Mouse (Mus musculus): ENCODE data around the gene Haus7.
"Not testable (repeated sequence)": the region's sequence is repeated elsewhere in the genome, so short reads cannot be mapped to it uniquely, and the experiment has no call there.

Haus7 gene

DNA sequence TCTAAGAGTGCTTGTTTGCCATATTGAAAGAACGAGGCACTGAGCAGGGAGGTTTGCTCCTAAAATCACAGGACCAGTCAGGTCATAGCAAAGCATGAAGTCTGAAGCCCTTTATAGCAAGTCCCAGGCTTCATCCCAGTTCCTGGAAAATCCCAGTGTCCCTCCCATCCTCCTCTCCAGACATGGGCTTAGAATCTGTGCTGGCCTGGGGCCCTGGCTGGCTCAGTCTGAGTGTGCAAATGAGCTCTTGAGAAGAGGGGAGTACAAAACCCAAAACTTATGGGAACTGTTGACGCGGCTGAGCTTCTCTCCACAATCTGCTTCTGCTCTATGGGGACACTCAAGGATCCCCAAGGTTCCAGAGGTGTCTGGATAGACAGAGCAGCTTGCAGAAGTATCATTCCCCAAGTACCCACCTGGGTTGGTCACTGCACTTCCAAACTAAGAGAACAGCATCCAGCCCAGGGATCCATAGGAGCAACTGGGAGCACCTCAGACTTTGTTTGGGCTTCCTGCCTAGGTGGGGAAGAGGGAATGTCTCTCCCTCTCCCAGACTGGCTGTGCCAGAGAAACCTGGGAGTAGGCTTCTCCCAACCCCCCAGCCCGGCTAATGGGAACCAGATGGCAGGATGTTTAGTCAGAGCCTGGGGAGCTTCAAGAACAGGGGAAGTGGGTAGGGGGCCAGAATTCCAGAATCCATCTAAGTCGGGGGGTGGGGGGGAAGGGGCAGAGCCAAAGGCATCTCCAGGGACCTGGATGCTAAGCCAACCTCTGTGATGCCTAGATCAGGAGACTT is 8.8 kb upstream of the Haus7 start:
- DNase-seq (ENCODE audit: low read depth) = no peak

DNA sequence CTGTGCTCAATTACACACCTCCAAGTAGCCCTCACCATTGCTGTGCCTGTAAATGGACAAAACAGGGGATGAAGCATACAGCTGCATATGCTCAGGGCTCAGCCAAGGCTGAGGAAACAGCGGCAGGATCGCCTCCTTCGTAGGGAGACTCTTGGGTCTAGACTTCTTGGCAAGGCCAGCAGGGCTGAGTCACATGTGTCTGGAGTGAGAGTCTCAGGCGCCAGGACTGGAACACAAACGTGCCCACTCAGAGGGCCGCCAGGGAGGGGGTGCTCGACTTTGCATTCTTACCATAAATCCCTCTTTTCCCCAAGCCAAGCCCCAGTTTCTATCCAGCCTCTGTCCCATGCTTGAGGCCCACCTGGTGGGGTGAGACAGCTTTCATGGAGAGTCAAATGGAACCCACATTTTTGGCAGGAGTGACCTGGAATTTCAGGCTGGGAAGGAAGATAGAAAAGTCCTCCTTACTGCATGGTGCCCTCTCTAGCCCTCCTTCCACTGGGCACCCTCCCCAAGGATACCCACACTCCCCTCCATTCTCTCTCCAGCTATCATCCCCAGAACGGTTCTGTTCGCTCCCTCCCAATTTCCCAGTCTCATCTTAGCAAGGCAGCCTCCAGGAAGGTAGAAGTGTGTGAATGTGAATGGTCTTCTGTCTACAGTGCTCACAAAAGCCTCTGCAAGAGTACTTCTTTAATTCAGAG is 6.8 kb upstream of the Haus7 start:
- no peak for DNase-seq (ENCODE audit: low read depth)

DNA sequence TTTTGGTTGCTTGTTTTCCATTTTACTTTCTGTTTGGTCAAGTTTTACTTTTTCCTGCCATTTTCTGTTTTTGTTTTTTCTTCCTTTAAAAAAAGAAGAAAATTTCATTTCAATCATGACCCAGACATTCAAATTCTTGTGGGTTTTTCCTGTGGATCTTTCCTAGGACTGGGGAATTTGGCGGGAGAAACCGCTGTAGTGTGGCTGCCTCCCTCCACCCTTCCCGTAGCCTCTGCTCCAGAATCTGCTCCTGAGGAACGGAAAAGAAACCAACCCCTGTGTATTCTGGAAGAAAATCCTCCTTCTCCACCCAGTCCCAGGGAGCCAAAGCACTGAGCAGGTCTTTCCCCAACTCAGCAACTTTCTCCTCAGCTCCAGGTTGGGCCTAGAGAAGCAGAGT is 1.9 kb upstream of the Haus7 start:
- no peak for DNase-seq (ENCODE audit: low read depth)

DNA sequence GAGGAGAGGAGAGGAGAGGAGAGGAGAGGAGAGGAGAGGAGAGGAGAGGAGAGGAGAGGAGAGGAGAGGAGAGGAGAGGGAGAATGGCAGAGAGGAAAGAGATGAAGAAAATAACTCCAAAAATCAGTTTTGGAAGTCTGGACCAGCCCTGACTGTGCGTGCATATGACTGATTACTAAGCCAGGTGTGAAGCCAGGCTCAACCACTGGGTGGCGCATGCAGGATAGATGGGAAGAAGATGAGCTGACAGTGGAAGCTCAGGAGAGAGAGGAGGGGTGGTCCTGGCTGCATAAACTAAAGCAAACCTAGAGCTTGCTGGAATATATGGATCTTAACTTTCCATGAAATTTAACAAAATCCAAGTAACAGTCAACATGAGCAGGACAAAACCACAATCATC is 6.9 kb downstream of the Haus7 start:
- DNase-seq (ENCODE audit: low read depth) = no peak

DNA sequence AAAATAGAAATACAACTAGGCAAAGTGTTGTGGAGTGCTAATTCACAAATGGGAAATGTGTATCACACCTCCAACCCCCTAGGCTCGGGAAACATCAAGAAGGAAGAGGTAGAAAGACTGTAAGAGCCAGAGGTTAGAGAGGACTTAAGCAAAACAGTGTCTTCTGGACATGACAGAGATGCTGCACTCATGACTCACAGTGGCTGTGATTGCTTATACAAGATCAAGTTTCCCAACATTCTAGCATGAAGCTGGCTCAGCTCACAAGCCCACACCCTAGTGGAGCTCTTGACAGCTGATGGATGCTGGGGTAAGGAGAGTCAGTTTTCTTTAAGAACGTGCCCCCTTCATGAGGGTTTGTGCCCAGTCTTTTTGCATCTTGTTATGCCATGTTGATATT is 17.4 kb downstream of the Haus7 start:
- no peak for DNase-seq (ENCODE audit: low read depth)

DNA sequence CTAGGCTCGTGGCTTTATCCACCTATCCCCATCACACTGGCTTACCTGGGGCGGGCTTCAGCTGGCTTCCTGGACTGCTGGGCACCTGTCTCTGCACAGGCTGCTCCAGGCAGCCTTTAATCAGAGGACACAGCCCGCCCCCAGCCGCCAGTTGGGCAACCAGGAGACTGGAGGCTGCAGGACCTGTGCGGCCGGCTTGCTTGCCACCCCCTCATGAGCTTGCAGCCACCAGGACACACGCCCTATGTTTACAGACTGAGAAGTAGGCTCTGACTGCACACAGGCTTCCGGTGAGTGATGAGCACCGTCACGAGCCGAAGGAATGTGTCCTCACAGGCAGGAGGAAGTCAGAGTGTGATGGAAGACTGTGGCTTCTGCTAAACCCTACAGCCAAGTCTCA is 23.6 kb downstream of the Haus7 start, which contains the start of gene Trex2:
Trex2 (minus strand) TSS at position 93 of the 400 bp plus-strand sequence.
- DNase-seq (ENCODE audit: low read depth) = no peak

DNA sequence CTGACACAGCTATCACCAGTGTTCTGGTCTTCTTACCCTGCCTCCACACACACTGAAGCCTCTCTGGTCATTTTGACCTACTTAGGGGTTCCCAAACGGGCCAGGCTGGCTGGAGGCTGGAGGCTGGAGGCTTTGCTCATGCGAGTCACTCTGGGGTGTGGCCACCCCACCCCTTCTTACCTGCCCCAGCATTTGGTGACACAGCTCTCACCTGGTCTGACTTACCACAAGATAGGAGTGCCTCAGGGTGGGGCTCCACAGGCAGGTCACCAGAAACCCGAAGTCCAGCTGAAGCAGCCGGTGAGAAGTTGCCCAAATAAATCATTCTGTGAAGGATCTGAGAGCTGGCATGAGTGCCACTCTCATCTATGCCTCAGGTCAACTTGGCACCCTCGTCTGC is 26.0 kb downstream of the Haus7 start:
- no peak for DNase-seq (ENCODE audit: low read depth)

DNA sequence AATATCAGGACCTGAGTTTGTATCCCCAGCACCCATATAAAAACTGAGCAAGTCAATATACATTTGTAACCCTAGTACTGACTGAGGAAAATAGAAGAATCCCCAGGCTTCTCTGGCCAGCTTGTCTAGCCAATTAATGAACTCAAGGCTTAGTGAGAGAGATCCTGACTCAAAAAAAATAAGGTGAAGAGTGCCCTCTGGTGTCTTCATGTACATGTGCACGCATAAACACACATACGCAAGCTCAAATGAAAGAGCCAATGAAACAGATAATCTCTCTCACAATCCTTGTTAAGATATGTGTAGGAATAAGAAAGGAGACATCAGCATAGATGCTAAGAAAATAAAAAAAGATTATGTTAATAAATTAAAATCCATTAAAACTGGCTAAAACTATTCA is 28.8 kb downstream of the Haus7 start:
- no peak for DNase-seq (ENCODE audit: low read depth)

DNA sequence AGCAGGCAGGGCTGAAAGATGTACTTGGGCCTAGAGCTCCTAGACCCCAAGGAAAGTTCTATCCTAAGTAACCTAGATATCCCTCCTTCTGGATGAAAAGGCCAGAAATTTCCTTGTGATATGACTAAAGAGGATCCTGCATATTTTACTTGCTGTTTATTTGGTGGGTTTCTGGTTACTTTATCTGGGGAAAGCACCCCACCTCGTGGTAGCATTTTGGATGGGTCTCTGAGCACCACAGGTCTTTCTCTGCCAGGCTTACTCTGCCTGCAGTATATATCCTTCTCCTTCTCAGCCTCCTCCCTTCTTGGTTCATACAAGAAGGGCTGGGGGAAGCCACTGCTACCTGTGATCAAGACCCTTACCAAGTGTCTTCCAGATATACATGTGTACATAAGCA is 46.1 kb downstream of the Haus7 start:
- DNase-seq (ENCODE audit: low read depth) = no peak

DNA sequence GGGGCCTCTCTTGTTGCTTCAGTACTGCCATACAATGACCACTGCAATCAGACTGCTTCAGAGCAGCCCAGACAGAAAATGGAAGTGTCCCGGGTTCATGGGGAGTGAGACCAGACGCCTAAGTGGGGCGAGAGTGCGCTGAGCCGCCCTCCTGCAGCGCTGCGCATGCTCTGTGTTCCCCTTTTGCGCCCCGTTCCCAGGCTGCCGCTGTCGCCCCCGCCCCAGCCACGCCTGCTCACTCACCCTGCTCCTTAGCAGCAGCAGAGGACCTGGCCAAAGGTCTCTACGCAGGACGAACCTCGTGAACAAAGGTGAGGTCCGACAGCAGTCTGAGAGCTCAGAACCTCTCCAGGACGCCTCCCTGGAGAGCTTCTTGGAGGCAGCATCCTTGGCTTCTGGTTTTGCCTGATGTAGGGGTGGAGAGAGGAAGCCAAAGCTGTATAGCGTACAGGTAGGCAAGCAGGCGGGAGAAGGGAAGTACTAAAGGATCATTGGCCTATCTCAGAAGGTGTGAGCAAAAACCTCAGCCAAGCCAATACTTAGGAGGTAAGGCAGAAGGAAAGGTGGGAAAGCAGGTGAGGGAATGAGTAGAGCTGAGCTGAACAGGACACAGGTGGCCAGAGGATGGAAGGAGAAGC is 47.8 kb downstream of the Haus7 start, which contains the start of gene Zfp92:
Zfp92 (plus strand) TSS at position 217 of the 638 bp plus-strand sequence.
- no peak for DNase-seq (ENCODE audit: low read depth)

DNA sequence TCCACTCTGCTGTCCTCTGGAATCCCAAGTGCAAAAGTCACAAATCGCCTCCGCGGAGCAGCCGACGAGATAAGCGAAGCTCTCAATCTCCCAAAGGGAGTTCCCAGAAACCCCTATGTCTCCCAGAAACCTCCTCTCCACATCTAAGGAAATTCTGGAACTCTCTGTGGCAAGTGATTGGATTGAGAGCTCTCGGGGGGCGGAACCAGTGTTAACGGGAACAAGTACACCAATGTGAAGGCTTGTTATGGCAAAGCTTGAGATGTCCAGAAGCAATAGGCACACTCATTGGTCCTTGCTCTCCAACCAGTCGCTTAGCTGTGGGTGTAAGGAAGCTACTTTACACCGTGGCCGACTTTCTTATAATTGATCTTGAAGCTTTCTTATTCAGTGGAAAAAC is 57.2 kb downstream of the Haus7 start:
- no peak for DNase-seq (ENCODE audit: low read depth)

DNA sequence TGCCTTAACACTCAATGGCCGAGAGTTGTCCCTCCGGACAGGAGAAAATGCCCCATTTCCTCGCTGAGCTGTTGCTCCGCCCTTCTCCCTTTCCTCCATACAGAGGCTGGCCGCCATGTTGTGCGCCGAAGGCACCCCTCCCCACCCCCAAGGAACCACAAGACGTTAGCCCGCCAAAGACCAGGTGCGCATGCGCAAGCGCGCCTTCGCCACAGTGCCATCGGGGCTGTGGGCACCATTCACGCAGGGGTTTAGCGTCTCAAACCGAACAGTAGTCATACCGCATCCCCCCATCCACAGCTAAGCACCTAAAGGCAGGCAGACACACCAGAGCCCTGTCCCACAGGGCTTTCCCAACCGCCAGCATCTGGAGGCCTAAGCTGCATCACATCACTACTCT is 57.9 kb downstream of the Haus7 start:
- no peak for DNase-seq (ENCODE audit: low read depth)

DNA sequence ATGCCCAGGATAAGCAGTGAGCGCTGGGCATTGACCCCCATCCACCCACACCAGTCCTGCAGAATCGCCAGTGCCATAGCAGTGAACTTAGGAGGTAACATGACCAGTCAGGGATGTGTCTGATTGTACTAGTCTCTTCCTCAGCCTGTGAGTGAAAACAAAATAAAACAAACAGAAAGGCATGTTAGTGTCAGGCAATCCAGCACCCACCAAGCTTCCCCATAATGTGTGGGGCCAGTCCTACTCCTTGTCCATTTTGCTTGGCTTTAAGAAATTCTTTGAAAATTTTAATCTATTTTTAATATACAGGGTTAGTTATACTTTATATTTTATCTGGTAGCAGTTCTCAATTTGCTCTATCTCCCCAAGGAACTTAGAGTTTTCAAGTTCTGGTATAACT is 60.2 kb downstream of the Haus7 start, which contains the start of gene Gm18336:
Gm18336 (minus strand) TSS at position 101 of the 400 bp plus-strand sequence.
- DNase-seq (ENCODE audit: low read depth) = not testable (repeated sequence)

DNA sequence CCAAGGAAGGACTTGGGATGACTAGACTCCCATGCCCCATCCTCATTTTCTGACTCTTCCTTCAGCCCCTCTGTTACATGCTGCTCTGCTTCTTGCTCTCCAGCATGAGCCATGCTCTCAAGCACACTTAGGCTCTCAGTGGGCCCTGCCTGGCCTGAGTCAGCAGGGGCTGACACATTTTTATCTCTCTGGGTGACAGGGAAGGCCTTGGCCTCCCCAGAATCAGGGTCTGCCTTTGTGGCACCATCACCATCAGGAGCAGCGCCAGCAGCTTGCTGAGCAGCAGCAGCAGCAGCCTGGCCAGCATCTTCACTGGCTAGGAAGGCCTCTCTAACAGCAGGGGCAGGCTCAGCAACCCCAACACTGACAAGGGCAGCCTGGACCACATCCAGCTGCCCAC is 62.4 kb downstream of the Haus7 start:
- DNase-seq (ENCODE audit: low read depth) = no peak

DNA sequence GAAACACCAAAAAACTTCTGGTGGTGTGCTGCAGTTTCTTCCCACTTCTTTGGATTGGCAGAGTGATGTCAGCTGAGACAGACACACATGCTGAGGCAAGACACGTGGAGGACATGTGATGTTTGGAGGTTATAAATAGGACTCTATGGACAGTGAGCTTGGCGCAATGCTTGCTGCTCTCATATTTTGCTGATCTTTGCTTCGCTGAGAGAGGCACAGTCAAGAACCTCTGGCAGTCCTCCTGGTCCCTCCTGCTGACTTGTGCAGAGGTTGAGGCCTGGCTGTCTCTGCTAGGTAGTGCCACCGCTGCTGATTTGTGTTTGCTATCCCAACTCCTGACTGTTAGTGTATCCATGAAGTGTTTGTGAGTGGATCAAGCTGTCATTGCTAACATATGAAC is 67.4 kb downstream of the Haus7 start:
- no peak for DNase-seq (ENCODE audit: low read depth)
